Mouse (Mus musculus): ENCODE results near the gene Gm7029. TPM values are rescaled to one million over a fixed set of nuclear protein-coding genes. Genes with fewer than 3 reads are reported as not detected.
"Not testable (repeated sequence)": the region's sequence is repeated elsewhere in the genome, so short reads cannot be mapped to it uniquely, and the experiment has no call there.

The Gm7029 gene
- total and polyA plus RNA-seq, 3 experiments: not detected

GRCm38 (mm10) chr17:33903911-33904651 is 30.4 kb downstream of the Gm7029 start:
- peak in 1 of 2 experiments; percentile 37; a peak in 1 of 4 replicates for TF ChIP-seq POLR2A (IDR thresholded peaks at IDR 0.05; ENCODE audit: control insufficient read depth in 1 of 2, insufficient read depth in 1 of 2, low read depth in 1 of 2, low read length in 2 of 2, poor library complexity in 1 of 2)
- Histone ChIP-seq H3K4me1 (ENCODE audit: control insufficient read depth in 1 of 2, insufficient read depth in 2 of 2, low read length in 2 of 2) (peaks cover 13 to 38% of the 10 kb centered on the region in 2 experiments), H3K27ac (ENCODE audit: control insufficient read depth, low read depth, low read length) (peak overlapping the region; percentile 73), H3K36me3 (ENCODE audit: control insufficient read depth in 1 of 2, insufficient read depth in 2 of 2, low read length in 2 of 2) (peaks cover 0 to 25% of the 10 kb centered on the region in 2 experiments; a peak in 2 of 4 replicates), H3K9ac (ENCODE audit: control insufficient read depth, low read depth, low read length, poor library complexity, severe bottlenecking) (peak overlapping the region; percentile 24), H3K4me3 (ENCODE audit: control insufficient read depth in 1 of 2, insufficient read depth in 1 of 2, low read depth in 2 of 2, low read length in 2 of 2) (peak overlapping the region in 1 of 2 experiments; percentile 6; a peak in 1 of 4 replicates)
- not testable (repeated sequence) for H3K27me3 ChIP-seq (ENCODE audit: control insufficient read depth in 1 of 2, insufficient read depth in 2 of 2, low read length in 2 of 2); H3K9me3 ChIP-seq (replicated peaks; ENCODE audit: insufficient read depth, low read length); H3K79me2 ChIP-seq (ENCODE audit: control insufficient read depth, insufficient read depth, low read length, poor library complexity)
- DNase-seq (ENCODE audit: low read depth, low spot score): peak; percentile 77

GRCm38 (mm10) chr17:33904835-33905234 is 31.2 kb downstream of the Gm7029 start, which contains the start of gene Platr17:
Gene Platr17 (plus strand): TSS chr17:33905135.
- not testable (repeated sequence) for H3K9me3 ChIP-seq (replicated peaks; ENCODE audit: insufficient read depth, low read length); H3K27me3 ChIP-seq (ENCODE audit: control insufficient read depth in 1 of 2, insufficient read depth in 2 of 2, low read length in 2 of 2); DNase-seq (ENCODE audit: low read depth, low spot score); H3K9ac ChIP-seq (ENCODE audit: control insufficient read depth, low read depth, low read length, poor library complexity, severe bottlenecking); H3K79me2 ChIP-seq (ENCODE audit: control insufficient read depth, insufficient read depth, low read length, poor library complexity); H3K4me3 ChIP-seq (ENCODE audit: control insufficient read depth in 1 of 2, insufficient read depth in 1 of 2, low read depth in 2 of 2, low read length in 2 of 2); H3K27ac ChIP-seq (ENCODE audit: control insufficient read depth, low read depth, low read length)
- peaks cover 13 to 38% of the 10 kb centered on the region in 2 experiments for H3K4me1 ChIP-seq (ENCODE audit: control insufficient read depth in 1 of 2, insufficient read depth in 2 of 2, low read length in 2 of 2)
- peaks cover 0 to 25% of the 10 kb centered on the region in 2 experiments; a peak in 2 of 4 replicates for H3K36me3 ChIP-seq (ENCODE audit: control insufficient read depth in 1 of 2, insufficient read depth in 2 of 2, low read length in 2 of 2)

GRCm38 (mm10) chr17:33908331-33909076 is 34.9 kb downstream of the Gm7029 start:
- peaks cover 2 to 18% of the 10 kb centered on the region in 2 experiments for H3K4me1 ChIP-seq (ENCODE audit: control insufficient read depth in 1 of 2, insufficient read depth in 2 of 2, low read length in 2 of 2)
- H3K27me3 ChIP-seq (ENCODE audit: control insufficient read depth in 1 of 2, insufficient read depth in 2 of 2, low read length in 2 of 2): no peaks in the 10 kb centered on the region
- H3K9ac ChIP-seq (ENCODE audit: control insufficient read depth, low read depth, low read length, poor library complexity, severe bottlenecking): peak overlapping the region; percentile 81
- peaks cover 0 to 14% of the 10 kb centered on the region in 2 experiments; a peak in 3 of 4 replicates for H3K36me3 ChIP-seq (ENCODE audit: control insufficient read depth in 1 of 2, insufficient read depth in 2 of 2, low read length in 2 of 2)
- peak overlapping the region; percentile 61 to 90 for H3K4me3 ChIP-seq (ENCODE audit: control insufficient read depth in 1 of 2, insufficient read depth in 1 of 2, low read depth in 2 of 2, low read length in 2 of 2)
- H3K9me3 ChIP-seq (replicated peaks; ENCODE audit: insufficient read depth, low read length): no peaks in the 10 kb centered on the region
- DNase-seq (ENCODE audit: low read depth, low spot score): peak; percentile 82
- H3K27ac ChIP-seq (ENCODE audit: control insufficient read depth, low read depth, low read length): peak overlapping the region; percentile 67
- H3K79me2 ChIP-seq (ENCODE audit: control insufficient read depth, insufficient read depth, low read length, poor library complexity): peaks cover 30% of the 10 kb centered on the region
- TF ChIP-seq MXI1 (IDR thresholded peaks at IDR 0.05; ENCODE audit: low read depth, low read length) (no peak; the same call in 1 of the 2 replicates), POLR2A (IDR thresholded peaks at IDR 0.05; ENCODE audit: control insufficient read depth in 1 of 2, insufficient read depth in 1 of 2, low read depth in 1 of 2, low read length in 2 of 2, poor library complexity in 1 of 2) (peak in 1 of 2 experiments; percentile 20; a peak in 1 of 4 replicates), NRF1 (IDR thresholded peaks at IDR 0.05; ENCODE audit: insufficient read depth, low read depth, low read length, poor library complexity, severe bottlenecking) (no peak), EP300 (IDR thresholded peaks at IDR 0.05; ENCODE audit: low read depth in 1 of 2, low read length in 2 of 2) (no peak), TBP (IDR thresholded peaks at IDR 0.05; ENCODE audit: low read depth, low read length) (no peak), E2F4 (IDR thresholded peaks at IDR 0.05; ENCODE audit: borderline replicate concordance, low read depth, low read length) (no peak), GABPA (IDR thresholded peaks at IDR 0.05; ENCODE audit: low read depth, low read length) (no peak), MAZ (IDR thresholded peaks at IDR 0.05; ENCODE audit: low read depth, low read length) (peak; percentile 40; the same call in 1 of the 2 replicates), GATA1 (IDR thresholded peaks at IDR 0.05; ENCODE audit: low read depth, low read length) (no peak), CTCF (IDR thresholded peaks at IDR 0.05 in 2 of 3, conservative IDR thresholded peaks at IDR 0.05 in 1 of 3; ENCODE audit: control insufficient read depth in 1 of 3, insufficient read depth in 1 of 3, low read depth in 2 of 3, low read length in 3 of 3, poor library complexity in 1 of 3, severe bottlenecking in 1 of 3) (no peak), CHD2 (IDR thresholded peaks at IDR 0.05; ENCODE audit: low read length) (no peak), CHD1 (IDR thresholded peaks at IDR 0.05; ENCODE audit: low read depth, low read length) (0 out of 2 replicates have a peak, but pooled peaks have one; percentile 53), ZC3H11A (IDR thresholded peaks at IDR 0.05; ENCODE audit: low read depth, low read length) (no peak), MAFK (IDR thresholded peaks at IDR 0.05; ENCODE audit: borderline replicate concordance, low read depth, low read length) (no peak), POLR2AphosphoS2 (IDR thresholded peaks at IDR 0.05; ENCODE audit: low read length) (no peak; the same call in 1 of the 2 replicates), USF1 (IDR thresholded peaks at IDR 0.05; ENCODE audit: low read depth, low read length) (no peak), JUND (IDR thresholded peaks at IDR 0.05; ENCODE audit: low read depth, low read length) (no peak), RAD21 (IDR thresholded peaks at IDR 0.05; ENCODE audit: low read depth, low read length) (no peak), TCF12 (IDR thresholded peaks at IDR 0.05; ENCODE audit: low read depth, low read length) (0 out of 2 replicates have a peak, but pooled peaks have one; percentile 19), MYB (IDR thresholded peaks at IDR 0.05; ENCODE audit: low read depth, low read length) (no peak), HCFC1 (IDR thresholded peaks at IDR 0.05; ENCODE audit: low read depth, low read length) (peak; percentile 78), ETS1 (IDR thresholded peaks at IDR 0.05; ENCODE audit: low read depth, low read length) (0 out of 2 replicates have a peak, but pooled peaks have one; percentile 32)
